Mouse (Mus musculus) frontal cortex, postnatal 25 days (tissue): ENCODE measurements at regions not wholly inside any gene's neighbourhood (a gene's known extent, or its start where the extent isn't known, plus 50 kb on each side); places are given as distances from the start of the nearest gene placed in this dataset.

Experiments used
- DNase-seq, 2 experiments: peaks; one replicate each; pipeline ENCODE4 v3.0.0; 2022; ENCODE audit warnings: low spot score in 2 of 2

GRCm38 (mm10) chr6:84391016-84391415 lies 202.7 kb downstream of the Cyp26b1 start:
- DNase-seq, result no peak

GRCm38 (mm10) chr6:84385696-84386095 lies 208.0 kb downstream of the Cyp26b1 start:
- DNase-seq, result no peak

- no peak for DNase-seq
These were observed 210.0 kb downstream of the Cyp26b1 start for GRCm38 (mm10) chr6:84383718-84384117.

GRCm38 (mm10) chr6:84383141-84383540 lies 210.6 kb downstream of the Cyp26b1 start:
- DNase-seq, result no peak

GRCm38 (mm10) chr6:84381571-84381970 lies 212.1 kb downstream of the Cyp26b1 start:
- no peak for DNase-seq

GRCm38 (mm10) chr6:84376666-84377065 lies 217.0 kb downstream of the Cyp26b1 start:
- DNase-seq, result no peak

GRCm38 (mm10) chr6:84375498-84375897 lies 218.2 kb downstream of the Cyp26b1 start:
- peak; percentile 5 to 18 for DNase-seq

GRCm38 (mm10) chr6:84366365-84366764 lies 227.3 kb downstream of the Cyp26b1 start:
- no peak for DNase-seq

GRCm38 (mm10) chr6:84365914-84366313 lies 227.8 kb downstream of the Cyp26b1 start:
- DNase-seq, result no peak

- no peak for DNase-seq
These were observed 228.7 kb downstream of the Cyp26b1 start for GRCm38 (mm10) chr6:84364964-84365363.

- DNase-seq, result no peak
These were observed 231.4 kb downstream of the Cyp26b1 start for GRCm38 (mm10) chr6:84362331-84362730.

- no peak for DNase-seq
These were observed 235.8 kb downstream of the Cyp26b1 start for GRCm38 (mm10) chr6:84357911-84358310.

GRCm38 (mm10) chr6:84353425-84354220 lies 240.1 kb downstream of the Cyp26b1 start:
- no peak for DNase-seq

- DNase-seq, result no peak
These were observed 248.8 kb downstream of the Cyp26b1 start for GRCm38 (mm10) chr6:84344936-84345335.

GRCm38 (mm10) chr6:84333666-84334179 lies 260.0 kb downstream of the Cyp26b1 start:
- DNase-seq, result no peak

GRCm38 (mm10) chr6:84329106-84329505 lies 264.6 kb downstream of the Cyp26b1 start:
- DNase-seq, result no peak

- no peak for DNase-seq
These were observed 265.7 kb downstream of the Cyp26b1 start for GRCm38 (mm10) chr6:84328030-84328390.

GRCm38 (mm10) chr6:84327306-84328029 lies 266.2 kb downstream of the Cyp26b1 start:
- DNase-seq, result no peak

GRCm38 (mm10) chr6:84325384-84326114 lies 268.2 kb downstream of the Cyp26b1 start:
- no peak for DNase-seq

GRCm38 (mm10) chr6:84324185-84324584 lies 269.5 kb downstream of the Cyp26b1 start:
- DNase-seq, result no peak

- no peak for DNase-seq
These were observed 271.2 kb downstream of the Cyp26b1 start for GRCm38 (mm10) chr6:84322528-84322927.

- peak in 1 of 2 experiments; percentile 23 for DNase-seq
These were observed 273.1 kb downstream of the Cyp26b1 start for GRCm38 (mm10) chr6:84320586-84320985.
